Mouse (Mus musculus) lung, embryonic 15.5 days (tissue): Measurements from ENCODE around the gene Trim56. TPM values are rescaled to one million over a fixed set of nuclear protein-coding genes. Genes with fewer than 3 reads are reported as not detected.

Experiments
- ATAC-seq: fragments of 200-750 bp; cut with Nextera tagmentation; 2 replicates; pipeline ENCODE4 v1.8.0; 2017; ENCODE audit warnings: moderate number of reproducible peaks, borderline replicate concordance; ENCODE audit not compliant: low FRiP score, low TSS enrichment; ENCODE audit errors: extremely low read depth
- H3K27ac ChIP-seq: fragments of 300-500 bp; sonication (generic); 2 replicates; pipeline ENCODE4 v1.5.1; 2015; ENCODE audit warnings: moderate library complexity, mild to moderate bottlenecking, inconsistent platforms
- H3K27me3 ChIP-seq: fragments of 300-500 bp; sonication (generic); 2 replicates; pipeline ENCODE4 v1.6.1; 2015; ENCODE audit warnings: inconsistent platforms
- H3K36me3 ChIP-seq: fragments of 300-500 bp; sonication (generic); 2 replicates; pipeline ENCODE4 v1.6.1; 2015; ENCODE audit warnings: inconsistent platforms
- H3K4me1 ChIP-seq: fragments of 300-500 bp; sonication (generic); 2 replicates; pipeline ENCODE4 v1.6.1; 2015; ENCODE audit warnings: inconsistent platforms
- H3K4me2 ChIP-seq: fragments of 300-500 bp; sonication (generic); 2 replicates; pipeline ENCODE4 v1.6.1; 2015; ENCODE audit warnings: inconsistent platforms, mild to moderate bottlenecking, moderate library complexity
- H3K4me3 ChIP-seq: fragments of 300-500 bp; sonication (generic); 2 replicates; pipeline ENCODE4 v1.5.1; 2015; ENCODE audit warnings: mild to moderate bottlenecking, inconsistent platforms
- H3K9ac ChIP-seq: fragments of 300-500 bp; sonication (generic); 2 replicates; pipeline ENCODE4 v1.6.1; 2015; ENCODE audit warnings: inconsistent platforms
- H3K9me3 ChIP-seq: fragments of 300-500 bp; sonication (generic); 2 replicates; pipeline ENCODE4 v1.6.1; 2016; ENCODE audit warnings: inconsistent platforms
- WGBS: fragments of 180-500 bp; shearing (Covaris S2); methylation state at CpG from one replicate; pipeline ENCODE4 v1.1.7; 2015; 5-methylcytosine and 5-hydroxymethylcytosine counted together
- polyA plus RNA-seq: library from polyadenylated mRNA; unstranded; fragments of >200 nt; fragmentation: Nextera tagmentation; extraction: Ambion mirVana; gene quantifications from 2 replicates; pipeline ENCODE4 v1.2.1, GENCODE M21; 2015

Trim56 gene
- polyA plus RNA-seq, 1 experiment from 2014 or later: 10.5 TPM

GRCm38 (mm10) chr5:137107024-137107423 lies 9.0 kb downstream of the Trim56 start:
- no peak for ATAC-seq
- Histone ChIP-seq H3K9me3 (no peaks in the 10 kb centered on the region), H3K4me3 (no peak overlapping the region), H3K9ac (no peak overlapping the region), H3K4me1 (peaks cover 16% of the 10 kb centered on the region; the same call in 1 of the 2 replicates), H3K27ac (no peak overlapping the region), H3K27me3 (no peaks in the 10 kb centered on the region), H3K4me2 (no peak overlapping the region; the same call in 1 of the 2 replicates), H3K36me3 (no peaks in the 10 kb centered on the region; the same call in 1 of the 2 replicates)
- 8% methylated on average over 6 of the region's 6 CpGs for WGBS

DNA sequence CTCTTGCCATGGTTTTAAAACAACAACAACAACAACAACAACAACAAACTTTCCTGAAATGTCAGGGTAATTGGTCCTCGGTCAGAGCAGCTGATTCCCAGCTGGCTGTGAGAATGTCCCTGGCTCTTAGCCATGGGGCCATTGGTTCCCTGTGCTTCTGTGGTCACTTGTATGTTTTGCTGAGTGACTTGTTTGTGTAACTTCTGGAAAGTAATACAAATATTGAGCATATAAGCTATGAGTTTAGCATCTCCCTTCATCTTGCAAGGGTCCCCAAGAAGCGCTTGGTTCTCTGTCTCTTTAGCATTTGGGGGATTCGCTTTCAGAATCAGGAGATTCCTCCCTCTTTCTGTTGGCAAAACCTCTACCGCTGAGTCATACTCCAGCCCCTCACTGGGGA lies 9.6 kb downstream of the Trim56 start:
- WGBS: 63% methylated on average over 4 of the region's 4 CpGs
- Histone ChIP-seq H3K9ac (no peak overlapping the region), H3K4me1 (peaks cover 16% of the 10 kb centered on the region; the same call in 1 of the 2 replicates), H3K27me3 (no peaks in the 10 kb centered on the region), H3K27ac (no peak overlapping the region), H3K4me2 (no peak overlapping the region), H3K9me3 (no peaks in the 10 kb centered on the region), H3K36me3 (no peaks in the 10 kb centered on the region; the same call in 1 of the 2 replicates), H3K4me3 (no peak overlapping the region)
- no peak for ATAC-seq

DNA sequence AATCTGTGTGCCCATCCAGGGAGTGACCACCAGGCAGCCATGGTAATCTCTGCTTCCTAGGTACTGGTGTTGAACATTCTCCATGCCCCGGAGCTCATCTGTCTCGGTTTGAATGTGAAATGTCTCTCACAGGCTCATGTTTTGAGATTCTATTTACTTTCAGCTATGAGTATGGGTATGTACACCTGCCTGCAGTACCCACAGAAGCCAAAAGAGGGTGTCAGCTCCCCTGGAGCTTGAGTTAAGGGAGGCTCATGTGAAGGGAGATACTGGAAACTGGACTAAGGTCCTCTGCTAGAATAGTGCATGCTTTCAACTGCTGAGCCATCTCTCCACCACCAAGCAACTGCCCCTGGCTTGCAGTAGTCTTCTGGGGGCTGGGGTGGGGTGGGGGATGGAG lies 12.0 kb downstream of the Trim56 start:
- ATAC-seq: no peak
- H3K9me3 ChIP-seq: no peaks in the 10 kb centered on the region
- no peak overlapping the region for H3K4me3 ChIP-seq
- H3K4me1 ChIP-seq: peaks cover 16% of the 10 kb centered on the region; the same call in 1 of the 2 replicates
- H3K9ac ChIP-seq: no peak overlapping the region
- no peak overlapping the region for H3K27ac ChIP-seq
- no peaks in the 10 kb centered on the region for H3K36me3 ChIP-seq
- no peak overlapping the region for H3K4me2 ChIP-seq
- 82% methylated on average over 2 of the region's 2 CpGs for WGBS
- no peaks in the 10 kb centered on the region for H3K27me3 ChIP-seq

GRCm38 (mm10) chr5:137102575-137103522 lies 13.2 kb downstream of the Trim56 start:
- no peak overlapping the region for H3K9ac ChIP-seq
- H3K27me3 ChIP-seq: no peaks in the 10 kb centered on the region
- no peaks in the 10 kb centered on the region for H3K36me3 ChIP-seq
- peak; percentile 45; the same call in 1 of the 2 replicates for ATAC-seq
- peaks cover 16% of the 10 kb centered on the region; the same call in 1 of the 2 replicates for H3K4me1 ChIP-seq
- no peak overlapping the region for H3K4me3 ChIP-seq
- no peaks in the 10 kb centered on the region for H3K9me3 ChIP-seq
- H3K27ac ChIP-seq: no peak overlapping the region
- 58% methylated on average over 28 of the region's 28 CpGs for WGBS
- no peak overlapping the region for H3K4me2 ChIP-seq

- H3K4me1 ChIP-seq: peaks cover 16% of the 10 kb centered on the region; the same call in 1 of the 2 replicates
Measured at GRCm38 (mm10) chr5:137102078-137102477, 13.9 kb downstream of the Trim56 start.

DNA sequence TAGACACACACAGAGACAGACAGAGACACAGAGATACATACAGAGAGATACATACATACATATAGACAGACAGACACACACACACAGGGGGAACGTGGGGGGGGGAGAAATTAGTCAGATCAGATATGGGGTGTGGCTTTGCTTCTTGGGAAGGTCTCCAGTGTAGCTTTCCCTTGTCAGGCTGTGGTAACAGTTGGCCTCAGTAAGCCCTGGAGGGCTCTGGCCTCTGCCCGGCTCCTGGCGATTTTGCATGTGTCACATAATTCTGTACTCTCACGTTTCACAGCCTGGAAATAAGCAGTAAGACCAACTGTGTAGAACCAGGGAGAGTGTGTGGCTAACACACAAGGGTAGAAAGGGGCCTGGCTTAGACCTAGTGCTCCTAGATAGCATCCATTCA lies 15.3 kb downstream of the Trim56 start:
- 44% methylated on average over 4 of the region's 4 CpGs for WGBS

More at GRCm38 (mm10) chr5:137102078-137102477, 13.9 kb downstream of the Trim56 start:
- H3K4me3 ChIP-seq: no peak overlapping the region
- H3K4me2 ChIP-seq: no peak overlapping the region
- ATAC-seq: no peak
- no peaks in the 10 kb centered on the region for H3K36me3 ChIP-seq
- H3K9ac ChIP-seq: no peak overlapping the region
- WGBS: 74% methylated on average over 10 of the region's 10 CpGs
- H3K27ac ChIP-seq: no peak overlapping the region
- no peaks in the 10 kb centered on the region for H3K9me3 ChIP-seq
- no peaks in the 10 kb centered on the region for H3K27me3 ChIP-seq

DNA sequence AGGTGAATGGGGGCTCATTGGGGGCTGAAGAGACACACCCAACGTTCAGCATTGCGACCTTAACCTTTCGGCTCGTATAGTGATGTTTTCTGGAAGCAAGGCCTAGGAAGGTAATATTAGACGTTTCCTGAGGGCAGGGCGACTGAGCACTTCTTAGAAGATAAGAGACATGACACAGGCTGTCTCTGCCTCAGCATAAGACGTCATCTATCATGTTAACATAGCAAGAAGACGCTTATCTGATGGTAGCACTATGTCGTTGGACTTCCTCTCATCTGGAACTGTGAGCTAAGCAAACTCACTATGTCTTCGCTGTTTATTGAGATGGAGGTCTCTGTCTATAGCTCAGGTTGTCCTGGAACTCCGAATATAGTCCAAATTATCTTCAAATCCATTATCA lies 17.6 kb downstream of the Trim56 start:
- Histone ChIP-seq H3K36me3 (no peaks in the 10 kb centered on the region), H3K9me3 (no peaks in the 10 kb centered on the region), H3K9ac (no peak overlapping the region), H3K4me3 (no peak overlapping the region), H3K4me2 (no peak overlapping the region), H3K27me3 (no peaks in the 10 kb centered on the region), H3K4me1 (peaks cover 25% of the 10 kb centered on the region), H3K27ac (no peak overlapping the region)
- no peak for ATAC-seq
- 50% methylated on average over 11 of the region's 11 CpGs for WGBS

More for the DNA sequence above, 15.3 kb downstream of the Trim56 start:
- Histone ChIP-seq H3K9me3 (no peaks in the 10 kb centered on the region), H3K9ac (no peak overlapping the region), H3K36me3 (no peaks in the 10 kb centered on the region), H3K27ac (no peak overlapping the region), H3K4me2 (no peak overlapping the region), H3K27me3 (no peaks in the 10 kb centered on the region), H3K4me3 (no peak overlapping the region), H3K4me1 (peaks cover 18% of the 10 kb centered on the region)
- ATAC-seq: no peak

- H3K27ac ChIP-seq: peak overlapping the region; percentile 76
- 14% methylated on average over 1 of the region's 1 CpGs for WGBS
- ATAC-seq: 0 out of 2 replicates have a peak, but pooled peaks have one; percentile 63
- no peak overlapping the region for H3K4me2 ChIP-seq
- no peak overlapping the region for H3K9ac ChIP-seq
- no peaks in the 10 kb centered on the region for H3K9me3 ChIP-seq
- H3K4me3 ChIP-seq: no peak overlapping the region
- H3K4me1 ChIP-seq: peaks cover 18% of the 10 kb centered on the region
- H3K36me3 ChIP-seq: no peaks in the 10 kb centered on the region
- no peaks in the 10 kb centered on the region for H3K27me3 ChIP-seq
Measured at GRCm38 (mm10) chr5:137096037-137096436, 20.0 kb downstream of the Trim56 start.

GRCm38 (mm10) chr5:137095135-137095534 lies 20.9 kb downstream of the Trim56 start:
- no peak overlapping the region for H3K27ac ChIP-seq
- no peak for ATAC-seq
- no peaks in the 10 kb centered on the region for H3K36me3 ChIP-seq
- H3K4me2 ChIP-seq: no peak overlapping the region
- H3K27me3 ChIP-seq: no peaks in the 10 kb centered on the region
- WGBS: 85% methylated on average over 10 of the region's 10 CpGs
- H3K9ac ChIP-seq: no peak overlapping the region
- peaks cover 20% of the 10 kb centered on the region for H3K4me1 ChIP-seq
- H3K4me3 ChIP-seq: no peak overlapping the region
- no peaks in the 10 kb centered on the region for H3K9me3 ChIP-seq

- Histone ChIP-seq H3K9ac (no peak overlapping the region), H3K27ac (no peak overlapping the region)
- WGBS: 65% methylated on average over 9 of the region's 9 CpGs
Measured at GRCm38 (mm10) chr5:137093720-137094119, 22.3 kb downstream of the Trim56 start.

DNA sequence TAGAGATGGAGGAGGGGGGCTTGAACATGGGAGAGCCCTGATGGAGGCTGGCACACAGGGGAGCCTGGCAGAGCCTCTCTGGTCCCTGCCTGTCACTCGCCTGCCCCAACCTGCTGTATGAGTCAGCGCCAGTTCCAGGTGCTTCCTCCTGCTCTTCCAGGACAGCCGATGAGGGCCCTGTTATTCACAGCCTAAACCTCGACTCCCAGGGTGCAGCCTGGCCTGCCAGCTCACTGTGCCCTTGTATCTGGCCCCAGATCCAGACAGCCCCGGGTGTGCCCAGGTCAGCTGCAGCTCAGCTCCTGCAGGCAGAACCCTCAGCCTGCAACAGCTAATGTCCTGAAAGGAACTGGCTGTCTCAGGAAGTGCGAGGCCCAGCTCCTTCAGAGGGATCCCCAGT lies 24.4 kb downstream of the Trim56 start:
- Histone ChIP-seq H3K27me3 (no peaks in the 10 kb centered on the region), H3K36me3 (no peaks in the 10 kb centered on the region), H3K9ac (no peak overlapping the region), H3K4me2 (no peak overlapping the region), H3K9me3 (no peaks in the 10 kb centered on the region), H3K4me1 (peaks cover 19% of the 10 kb centered on the region), H3K27ac (no peak overlapping the region), H3K4me3 (no peak overlapping the region)
- 61% methylated on average over 6 of the region's 6 CpGs for WGBS
- ATAC-seq: no peak

More at GRCm38 (mm10) chr5:137093720-137094119, 22.3 kb downstream of the Trim56 start:
- Histone ChIP-seq H3K27me3 (no peaks in the 10 kb centered on the region), H3K9me3 (no peaks in the 10 kb centered on the region), H3K36me3 (no peaks in the 10 kb centered on the region), H3K4me1 (peaks cover 20% of the 10 kb centered on the region), H3K4me3 (no peak overlapping the region), H3K4me2 (no peak overlapping the region)
- no peak for ATAC-seq

DNA sequence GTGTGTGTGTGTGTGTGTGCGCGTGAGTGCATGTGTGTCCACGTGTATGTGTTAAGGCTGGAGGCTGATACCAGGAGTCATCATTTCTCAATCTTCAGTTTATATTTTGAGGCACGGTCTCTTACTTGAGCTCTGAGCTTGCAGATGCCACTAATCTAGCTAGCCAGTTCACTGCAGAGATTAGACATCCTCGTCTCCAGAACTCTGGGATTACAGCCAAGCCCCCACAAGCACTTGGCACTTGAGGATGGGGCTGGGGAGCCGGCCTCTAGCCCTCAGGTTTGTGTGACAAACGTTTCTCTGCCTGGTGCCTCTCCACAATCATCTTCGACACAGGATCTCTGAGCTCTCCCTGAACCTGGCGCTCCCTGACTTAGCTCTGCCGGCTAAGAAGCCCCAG lies 25.1 kb downstream of the Trim56 start:
- H3K36me3 ChIP-seq: no peaks in the 10 kb centered on the region
- H3K4me2 ChIP-seq: no peak overlapping the region
- 54% methylated on average over 10 of the region's 10 CpGs for WGBS
- no peak overlapping the region for H3K27ac ChIP-seq
- no peak overlapping the region for H3K9ac ChIP-seq
- no peak overlapping the region for H3K4me3 ChIP-seq
- H3K27me3 ChIP-seq: no peaks in the 10 kb centered on the region
- peaks cover 13% of the 10 kb centered on the region for H3K4me1 ChIP-seq
- H3K9me3 ChIP-seq: no peaks in the 10 kb centered on the region
- ATAC-seq: no peak
